Mouse (Mus musculus): ENCODE measurements around the gene Tmem131l.

Tmem131l gene

GRCm38 (mm10) chr3:84048729-84049175, 8.8 kb upstream of the Tmem131l start:
- DNase-seq (ENCODE audit: low spot score in 2 of 2) = no peak

GRCm38 (mm10) chr3:84046206-84046605, 6.2 kb upstream of the Tmem131l start:
- DNase-seq (ENCODE audit: low spot score in 2 of 2) = no peak

DNA sequence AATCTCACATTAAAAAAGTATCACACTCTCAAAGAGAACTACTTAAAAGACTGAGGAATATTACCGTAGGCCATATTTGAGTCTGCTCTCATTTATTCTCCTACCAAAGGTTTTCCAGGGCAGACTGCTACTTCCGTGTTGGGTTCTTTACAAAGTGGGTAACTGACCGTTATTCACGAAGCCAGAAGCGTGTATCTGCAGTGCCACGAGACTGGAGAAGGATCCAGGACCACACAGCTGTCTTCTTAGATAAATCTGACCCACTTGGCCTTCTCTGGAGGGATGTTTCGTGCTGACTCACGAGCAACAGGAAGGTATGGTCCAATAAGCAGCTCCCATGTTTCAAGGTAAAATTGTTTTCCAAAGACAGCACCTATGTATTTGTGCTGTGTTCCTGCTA, 1.8 kb upstream of the Tmem131l start:
- DNase-seq (ENCODE audit: low spot score in 2 of 2) = no peak

- DNase-seq (ENCODE audit: low spot score in 2 of 2) = peak in 1 of 2 experiments; percentile 45
Observed at GRCm38 (mm10) chr3:84040476-84041082, 604 bp upstream of the Tmem131l start.

GRCm38 (mm10) chr3:84038981-84039645, 862 bp downstream of the Tmem131l start:
- DNase-seq (ENCODE audit: low spot score in 2 of 2) = peak; percentile 20 to 38

GRCm38 (mm10) chr3:84038126-84038525, 1.8 kb downstream of the Tmem131l start:
- no peak for DNase-seq (ENCODE audit: low spot score in 2 of 2)

- no peak for DNase-seq (ENCODE audit: low spot score in 2 of 2)
Observed at GRCm38 (mm10) chr3:84037536-84037935, 2.4 kb downstream of the Tmem131l start.

GRCm38 (mm10) chr3:84036866-84037265, 3.1 kb downstream of the Tmem131l start:
- no peak for DNase-seq (ENCODE audit: low spot score in 2 of 2)

- no peak for DNase-seq (ENCODE audit: low spot score in 2 of 2)
Observed at GRCm38 (mm10) chr3:84035728-84036364, 4.1 kb downstream of the Tmem131l start.

- DNase-seq (ENCODE audit: low spot score in 2 of 2) = no peak
Observed at GRCm38 (mm10) chr3:84034115-84034780, 5.7 kb downstream of the Tmem131l start.

GRCm38 (mm10) chr3:84032933-84033730, 6.8 kb downstream of the Tmem131l start:
- DNase-seq (ENCODE audit: low spot score in 2 of 2) = no peak

- no peak for DNase-seq (ENCODE audit: low spot score in 2 of 2)
Observed at GRCm38 (mm10) chr3:84032419-84032818, 7.6 kb downstream of the Tmem131l start.

- no peak for DNase-seq (ENCODE audit: low spot score in 2 of 2)
Observed at GRCm38 (mm10) chr3:84031216-84031615, 8.8 kb downstream of the Tmem131l start.

GRCm38 (mm10) chr3:84028968-84029367, 11.0 kb downstream of the Tmem131l start:
- DNase-seq (ENCODE audit: low spot score in 2 of 2) = no peak

DNA sequence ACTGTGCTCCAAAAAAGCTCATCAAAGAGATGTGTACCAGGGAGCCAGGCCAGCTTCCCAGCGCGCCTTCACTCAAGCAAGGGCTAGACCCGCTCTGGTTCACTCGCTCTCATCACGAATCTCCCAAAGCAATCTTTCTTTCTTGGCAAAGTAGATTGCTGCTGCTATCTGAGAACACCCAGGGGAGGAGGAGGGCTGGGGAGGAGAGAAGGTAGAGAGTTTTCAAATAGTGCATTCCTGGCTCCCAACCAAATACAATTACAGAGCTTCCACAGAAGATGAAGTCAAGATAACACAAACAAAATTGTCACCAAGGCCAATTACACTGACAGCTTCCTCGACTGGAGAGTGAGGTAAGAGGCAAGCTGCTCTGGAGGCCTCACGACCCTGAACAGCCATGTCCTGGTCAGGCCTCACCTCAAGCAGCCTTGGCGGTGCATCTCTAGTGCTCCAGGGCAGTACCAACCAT, 12.2 kb downstream of the Tmem131l start:
- no peak for DNase-seq (ENCODE audit: low spot score in 2 of 2)

DNA sequence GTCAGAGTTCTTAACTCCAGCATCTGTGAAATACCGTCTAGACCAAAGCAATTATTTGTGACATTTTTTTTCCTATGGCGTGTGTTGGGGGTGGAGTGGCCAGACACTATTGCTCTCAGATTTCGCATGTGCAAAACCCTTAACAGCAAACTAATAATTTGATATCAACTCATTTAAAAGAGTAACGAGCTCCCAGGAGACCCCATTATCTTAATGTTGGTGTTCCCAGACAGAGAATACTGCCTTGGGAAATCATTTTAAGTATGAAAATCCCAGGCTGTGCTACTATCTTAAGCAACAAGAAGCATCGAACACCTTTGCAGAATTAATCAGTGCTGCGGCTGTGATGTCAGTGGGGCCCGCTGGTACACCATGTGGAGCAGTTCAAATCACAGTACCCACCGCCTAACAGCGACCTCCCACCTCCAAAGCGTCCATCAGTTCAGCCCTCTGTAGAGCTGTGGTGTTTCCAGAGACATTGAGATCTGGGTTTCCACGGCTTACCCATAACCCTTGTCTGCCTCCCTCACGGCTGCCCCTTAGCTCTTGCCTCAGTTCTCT, 15.4 kb downstream of the Tmem131l start:
- DNase-seq (ENCODE audit: low spot score in 2 of 2) = no peak

- no peak for DNase-seq (ENCODE audit: low spot score in 2 of 2)
Observed at GRCm38 (mm10) chr3:84022723-84023122, 17.3 kb downstream of the Tmem131l start.

DNA sequence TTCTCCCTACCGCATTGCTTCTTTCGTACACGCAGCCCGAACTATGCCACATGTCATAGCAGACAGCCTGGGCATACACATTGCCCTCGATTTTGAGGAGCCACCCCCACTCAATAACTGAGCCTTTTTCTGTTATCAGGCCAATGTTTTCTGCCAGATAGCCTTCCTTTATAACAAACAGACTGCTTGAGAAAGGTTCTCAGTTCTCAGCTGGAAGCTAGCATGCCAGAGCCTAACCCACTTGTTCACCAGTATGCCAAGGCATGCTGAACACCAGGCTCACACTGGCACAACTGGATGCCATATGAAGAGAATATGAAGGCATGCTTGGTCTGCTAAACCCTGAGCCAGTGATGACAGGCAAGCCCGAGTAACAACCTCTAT, 17.8 kb downstream of the Tmem131l start:
- DNase-seq (ENCODE audit: low spot score in 2 of 2) = no peak

DNA sequence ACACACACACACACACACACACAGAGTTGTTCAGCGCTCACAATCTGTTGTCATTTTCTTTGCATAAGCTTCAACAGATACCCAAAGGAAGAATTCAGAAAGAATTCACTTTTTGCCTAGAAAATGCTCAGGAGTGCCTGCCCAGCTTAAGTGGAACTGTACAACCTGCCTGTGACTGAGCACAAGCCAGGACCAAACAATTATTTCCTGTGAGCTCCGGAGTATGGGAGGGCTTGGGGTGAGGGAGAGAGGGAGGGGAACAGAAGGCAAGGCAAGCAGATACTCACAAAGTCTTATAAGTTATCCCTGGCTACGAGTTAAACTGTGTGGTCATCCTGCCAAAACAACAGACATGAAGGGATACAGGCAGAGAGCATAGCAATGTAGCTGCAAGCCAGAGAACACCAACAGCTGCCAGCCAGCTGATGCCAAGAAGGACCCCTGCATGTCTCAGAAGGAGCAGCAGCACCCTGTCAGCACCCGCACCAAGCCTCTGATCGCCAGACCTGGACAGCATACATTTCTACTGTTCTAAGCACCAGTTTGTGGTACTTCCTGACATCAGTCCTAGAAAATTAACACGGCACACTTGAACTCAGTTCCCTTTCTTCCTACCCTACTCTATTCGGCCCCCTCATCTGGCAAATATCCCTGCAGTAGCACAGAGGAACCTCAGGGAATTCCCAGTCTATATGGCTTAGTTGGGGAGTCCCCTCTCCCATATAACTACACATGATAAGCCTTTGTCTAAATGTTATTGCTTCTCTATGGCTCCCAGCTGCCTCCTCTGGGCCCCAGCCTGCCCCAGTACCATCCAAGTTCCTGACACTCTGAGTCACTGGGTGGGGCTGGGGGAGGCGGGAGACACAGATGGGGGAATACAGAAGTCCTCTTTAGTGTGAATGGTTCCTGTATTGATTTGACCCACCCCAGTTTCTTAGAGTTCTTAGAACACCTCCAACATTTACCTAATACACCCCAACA, 18.5 kb downstream of the Tmem131l start:
- no peak for DNase-seq (ENCODE audit: low spot score in 2 of 2)

DNA sequence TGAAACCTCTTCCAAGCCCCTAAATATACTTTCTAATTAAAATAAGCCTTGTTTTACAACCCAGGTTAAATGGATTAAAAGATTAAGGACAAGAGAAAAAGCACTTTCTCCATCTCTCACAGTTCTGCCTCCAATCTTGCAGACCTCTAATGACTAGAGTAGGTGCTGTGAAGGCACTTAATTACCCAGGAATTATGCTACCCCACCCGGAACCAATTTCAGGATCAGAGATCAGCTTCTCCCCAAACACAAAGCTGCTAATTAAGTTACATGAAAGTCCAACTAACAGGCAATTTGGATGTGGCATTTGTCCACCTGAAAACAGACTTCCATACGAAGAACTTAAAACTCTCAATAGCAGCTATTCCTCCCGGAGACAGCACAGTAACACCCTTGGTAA, 19.4 kb downstream of the Tmem131l start:
- DNase-seq (ENCODE audit: low spot score in 2 of 2) = no peak

Measured in frontal cortex, postnatal 36 days (tissue).